Mouse (Mus musculus) small intestine, adult 2 months (tissue): Measurements from ENCODE around the gene Npr3. TPM values are rescaled to one million over a fixed set of nuclear protein-coding genes. Genes with fewer than 3 reads are reported as not detected.

ENCODE experiments used
- H3K27ac ChIP-seq: fragments of 200-500 bp; 2 replicates; pipeline ENCODE4 v1.5.1; 2012; ENCODE audit warnings: low read depth, low read length, control low read depth, inconsistent platforms; ENCODE audit not compliant: insufficient read depth
- H3K27me3 ChIP-seq: fragments of 200-500 bp; 2 replicates; pipeline ENCODE4 v1.6.1; 2012; ENCODE audit warnings: mild to moderate bottlenecking, moderate library complexity, low read length, inconsistent platforms; ENCODE audit not compliant: control insufficient read depth, insufficient read depth
- H3K36me3 ChIP-seq: fragments of 200-500 bp; 2 replicates; pipeline ENCODE4 v1.6.1; 2012; ENCODE audit warnings: mild to moderate bottlenecking, low read length, control low read depth, inconsistent platforms; ENCODE audit not compliant: control insufficient read depth, insufficient read depth
- H3K4me1 ChIP-seq: fragments of 200-500 bp; 2 replicates; pipeline ENCODE4 v1.6.1; 2012; ENCODE audit warnings: low read length, inconsistent platforms, mixed read lengths; ENCODE audit not compliant: control insufficient read depth, insufficient read depth, insufficient read length
- H3K4me3 ChIP-seq: fragments of 200-500 bp; 2 replicates; pipeline ENCODE4 v1.5.1; 2012; ENCODE audit warnings: low read depth, mild to moderate bottlenecking, control low read depth, inconsistent platforms, low read length, moderate library complexity
- CTCF ChIP-seq: fragments of 200-500 bp; IDR thresholded peaks from 2 replicates; pipeline ENCODE4 v1.5.1; 2012; ENCODE audit warnings: low read depth, mild to moderate bottlenecking, control low read depth, inconsistent platforms, low read length, moderate library complexity, mixed read lengths; ENCODE audit not compliant: insufficient replicate concordance, insufficient read length; ENCODE audit errors: extremely low read depth
- POLR2A ChIP-seq: fragments of 200-500 bp; IDR thresholded peaks from 2 replicates; pipeline ENCODE4 v1.6.1; 2012; ENCODE audit warnings: low read depth, mild to moderate bottlenecking, control low read depth, inconsistent platforms, low read length, moderate library complexity
- WGBS: fragments of 180-500 bp; shearing (Covaris S2); methylation state at CpG from one replicate; pipeline ENCODE4 v1.1.7; 2018; 5-methylcytosine and 5-hydroxymethylcytosine counted together
- polyA plus RNA-seq: library from polyadenylated mRNA; depleted of rRNA; stranded (reverse); fragments of >200 nt; gene quantifications from 2 replicates; pipeline ENCODE4 v1.2.3, GENCODE M21; 2012

Gene Npr3
- polyA plus RNA-seq, 1 experiment = 1.0 TPM

- no peak overlapping the region for H3K27ac ChIP-seq
- 66% methylated on average over 5 of the region's 5 CpGs for WGBS
- H3K4me3 ChIP-seq = no peak overlapping the region
- no peaks in the 10 kb centered on the region for H3K36me3 ChIP-seq
- no peak for TF ChIP-seq CTCF
- TF ChIP-seq POLR2A = no peak
- no peaks in the 10 kb centered on the region for H3K4me1 ChIP-seq
- no peaks in the 10 kb centered on the region for H3K27me3 ChIP-seq
Measured at GRCm38 (mm10) chr15:11940855-11941254, 33.8 kb upstream of the Npr3 start.

- Histone ChIP-seq H3K27ac (no peak overlapping the region), H3K27me3 (no peaks in the 10 kb centered on the region), H3K4me1 (no peaks in the 10 kb centered on the region), H3K4me3 (no peak overlapping the region), H3K36me3 (no peaks in the 10 kb centered on the region)
- WGBS = 82% methylated on average over 3 of the region's 3 CpGs
- no peak for TF ChIP-seq CTCF
Measured at GRCm38 (mm10) chr15:11927742-11928141, 20.7 kb upstream of the Npr3 start.

- no peak overlapping the region for H3K27ac ChIP-seq
- no peak for TF ChIP-seq CTCF
- TF ChIP-seq POLR2A = no peak
- no peaks in the 10 kb centered on the region for H3K27me3 ChIP-seq
- no peak overlapping the region for H3K4me3 ChIP-seq
- H3K4me1 ChIP-seq = no peaks in the 10 kb centered on the region
- 84% methylated on average over 9 of the region's 9 CpGs for WGBS
- no peaks in the 10 kb centered on the region for H3K36me3 ChIP-seq
Measured at GRCm38 (mm10) chr15:11914101-11914500, 7.0 kb upstream of the Npr3 start.

GRCm38 (mm10) chr15:11909875-11910274, 2.8 kb upstream of the Npr3 start:
- WGBS = 39% methylated on average over 6 of the region's 6 CpGs
- Histone ChIP-seq H3K4me3 (no peak overlapping the region), H3K4me1 (no peaks in the 10 kb centered on the region; the same call in 1 of the 2 replicates), H3K27ac (no peak overlapping the region), H3K36me3 (no peaks in the 10 kb centered on the region), H3K27me3 (peaks cover 24% of the 10 kb centered on the region)
- TF ChIP-seq POLR2A = no peak
- no peak for TF ChIP-seq CTCF

- no peak for TF ChIP-seq POLR2A
- no peak for TF ChIP-seq CTCF
- H3K27me3 ChIP-seq = peaks cover 36% of the 10 kb centered on the region
- no peak overlapping the region for H3K27ac ChIP-seq
- no peaks in the 10 kb centered on the region; the same call in 1 of the 2 replicates for H3K4me1 ChIP-seq
- H3K36me3 ChIP-seq = no peaks in the 10 kb centered on the region
- H3K4me3 ChIP-seq = no peak overlapping the region
- 29% methylated on average over 11 of the region's 11 CpGs for WGBS
Measured at GRCm38 (mm10) chr15:11908166-11908565, 1.1 kb upstream of the Npr3 start.

GRCm38 (mm10) chr15:11906021-11906570, 991 bp downstream of the Npr3 start:
- no peaks in the 10 kb centered on the region; the same call in 1 of the 2 replicates for H3K4me1 ChIP-seq
- 1% methylated on average over 36 of the region's 36 CpGs for WGBS
- TF ChIP-seq CTCF = no peak
- no peak for TF ChIP-seq POLR2A
- peaks cover 36% of the 10 kb centered on the region for H3K27me3 ChIP-seq
- H3K27ac ChIP-seq = no peak overlapping the region
- H3K4me3 ChIP-seq = peak overlapping the region; percentile 65
- no peaks in the 10 kb centered on the region for H3K36me3 ChIP-seq

GRCm38 (mm10) chr15:11904848-11905672, 2.0 kb downstream of the Npr3 start:
- Histone ChIP-seq H3K27ac (no peak overlapping the region), H3K4me3 (peak overlapping the region; percentile 57)
- WGBS = 2% methylated on average over 90 of the region's 90 CpGs

More at GRCm38 (mm10) chr15:11904848-11905672, 2.0 kb downstream of the Npr3 start:
- Histone ChIP-seq H3K27me3 (peaks cover 36% of the 10 kb centered on the region), H3K4me1 (no peaks in the 10 kb centered on the region; the same call in 1 of the 2 replicates), H3K36me3 (no peaks in the 10 kb centered on the region)
- TF ChIP-seq CTCF (no peak), POLR2A (no peak)
